Comparison of ENCODE assay signal across 15 mouse cellular contexts in genomic region chr3:149836467-149837233, GRCm38 (mm10).
DNase-seq lines count a peak whose midpoint lies in the region; ATAC-seq lines count a peak whose summit lies in the region.
"Had no signal": no experiment of that assay in that cellular context is flagged by ENCODE, and none has a peak within 500 bp of the region (broad histone marks: within the 10 kb centered on the region; RNA-seq: fewer than 3 reads in every experiment).

No protein-coding gene starts in this region.

- intact Hi-C loops in heart, postnatal 14 days (cut with DNase I) = no loop called here

- no peaks in the 10 kb centered on the region for H3K9me3 ChIP-seq in embryonic facial prominence, embryonic 13.5 days
- H3K9me3 ChIP-seq in limb, embryonic 13.5 days = no peaks in the 10 kb centered on the region

- H3K4me1 ChIP-seq in embryonic facial prominence, embryonic 13.5 days = no peaks in the 10 kb centered on the region
- H3K4me1 ChIP-seq in limb, embryonic 13.5 days = peaks cover 8% of the 10 kb centered on the region

- no peak overlapping the region for H3K4me3 ChIP-seq in embryonic facial prominence, embryonic 13.5 days
- H3K4me3 ChIP-seq in limb, embryonic 13.5 days = no peak overlapping the region

- no peaks in the 10 kb centered on the region for H3K36me3 ChIP-seq in embryonic facial prominence, embryonic 13.5 days
- no peaks in the 10 kb centered on the region for H3K36me3 ChIP-seq in limb, embryonic 13.5 days

- ATAC-seq in embryonic facial prominence, embryonic 13.5 days (ENCODE audit: insufficient number of reproducible peaks, insufficient read depth, low FRiP score, low TSS enrichment, low read depth) = no peak
- no peak for ATAC-seq in limb, embryonic 13.5 days (ENCODE audit: low FRiP score, low read depth)
- ATAC-seq: CD4-positive, CD25-positive, alpha-beta regulatory T cell, adult 4 months; liver, postnatal 0 days had no signal

- H3K4me2 ChIP-seq in embryonic facial prominence, embryonic 13.5 days = peak overlapping the region; percentile 33; the same call in 1 of the 2 replicates
- H3K4me2 ChIP-seq in limb, embryonic 13.5 days (replicated peaks) = peak overlapping the region; percentile 32

- DNase-seq in retina, embryonic 14.5 days (ENCODE audit: low spot score) = peak; percentile 15
- no peak for DNase-seq in retina, postnatal 1 day
- DNase-seq in kidney, postnatal 36 days = no peak
- no peak for DNase-seq in left cerebral cortex, adult 9 months (ENCODE audit: low spot score in 2 of 2)
- DNase-seq in heart, postnatal 14 days = no peak
- DNase-seq: cerebellum, adult 2 months; heart, adult 18-20 months; heart, postnatal 36 days; kidney, adult 11 months; kidney, postnatal 4 days; liver, postnatal 0 days; lung, postnatal 4 days had no signal

- H3K27ac ChIP-seq in embryonic facial prominence, embryonic 13.5 days = no peak overlapping the region
- H3K27ac ChIP-seq in limb, embryonic 13.5 days = no peak overlapping the region

- WGBS in embryonic facial prominence, embryonic 13.5 days = 25% methylated on average over 11 of the region's 11 CpGs
- WGBS in limb, embryonic 13.5 days = 15% methylated on average over 11 of the region's 11 CpGs

- no peaks in the 10 kb centered on the region for H3K27me3 ChIP-seq in embryonic facial prominence, embryonic 13.5 days
- H3K27me3 ChIP-seq in limb, embryonic 13.5 days = peaks cover 17% of the 10 kb centered on the region

- H3K9ac ChIP-seq in embryonic facial prominence, embryonic 13.5 days = no peak overlapping the region
- H3K9ac ChIP-seq in limb, embryonic 13.5 days = no peak overlapping the region
- H3K9ac ChIP-seq: liver, postnatal 0 days had no signal
